Mouse (Mus musculus): ENCODE measurements around the gene Aloxe3.

Aloxe3 gene

DNA sequence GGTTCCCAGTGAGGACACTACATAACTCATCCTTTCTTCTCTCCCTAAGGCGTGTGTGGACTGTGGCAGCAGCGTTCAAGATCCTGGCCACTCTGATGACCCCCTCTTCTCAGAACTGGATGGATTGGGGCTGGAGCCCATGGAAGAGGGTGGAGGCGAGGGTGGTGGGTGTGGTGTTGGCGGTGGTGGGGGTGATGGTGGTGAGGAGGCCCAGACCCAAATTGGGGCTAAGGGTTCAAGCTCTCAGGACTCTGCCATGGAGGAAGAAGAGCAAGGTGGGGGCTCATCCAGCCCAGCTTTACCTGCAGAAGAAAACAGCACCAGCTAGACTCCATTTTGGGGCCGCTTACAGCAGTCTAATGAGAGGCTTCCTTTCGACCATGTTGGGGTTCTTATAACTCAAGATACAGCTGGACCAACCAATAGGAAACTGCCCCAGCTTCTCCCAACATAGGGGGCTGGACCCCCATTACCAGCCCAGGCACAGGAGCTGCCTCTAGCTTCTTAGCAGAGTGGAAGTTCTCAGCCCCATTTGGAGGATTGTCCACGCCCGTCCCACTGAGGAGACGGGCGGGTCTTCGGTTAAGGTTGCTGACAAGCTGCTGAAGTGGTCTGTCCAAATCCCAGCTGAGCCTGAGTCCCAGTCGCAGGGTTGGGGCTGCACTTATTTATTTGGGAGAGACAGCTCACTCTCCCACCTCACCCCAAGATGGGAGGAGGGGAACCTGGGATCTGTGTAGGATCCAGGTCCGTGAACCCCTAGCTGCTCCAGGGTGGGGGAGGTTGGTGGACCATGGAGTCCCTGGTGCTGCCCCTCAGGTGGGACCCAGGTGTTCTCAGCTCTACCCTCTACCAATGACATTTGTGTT, 16.4 kb upstream of the Aloxe3 start:
- DNase-seq (ENCODE audit: low spot score), result no peak

DNA sequence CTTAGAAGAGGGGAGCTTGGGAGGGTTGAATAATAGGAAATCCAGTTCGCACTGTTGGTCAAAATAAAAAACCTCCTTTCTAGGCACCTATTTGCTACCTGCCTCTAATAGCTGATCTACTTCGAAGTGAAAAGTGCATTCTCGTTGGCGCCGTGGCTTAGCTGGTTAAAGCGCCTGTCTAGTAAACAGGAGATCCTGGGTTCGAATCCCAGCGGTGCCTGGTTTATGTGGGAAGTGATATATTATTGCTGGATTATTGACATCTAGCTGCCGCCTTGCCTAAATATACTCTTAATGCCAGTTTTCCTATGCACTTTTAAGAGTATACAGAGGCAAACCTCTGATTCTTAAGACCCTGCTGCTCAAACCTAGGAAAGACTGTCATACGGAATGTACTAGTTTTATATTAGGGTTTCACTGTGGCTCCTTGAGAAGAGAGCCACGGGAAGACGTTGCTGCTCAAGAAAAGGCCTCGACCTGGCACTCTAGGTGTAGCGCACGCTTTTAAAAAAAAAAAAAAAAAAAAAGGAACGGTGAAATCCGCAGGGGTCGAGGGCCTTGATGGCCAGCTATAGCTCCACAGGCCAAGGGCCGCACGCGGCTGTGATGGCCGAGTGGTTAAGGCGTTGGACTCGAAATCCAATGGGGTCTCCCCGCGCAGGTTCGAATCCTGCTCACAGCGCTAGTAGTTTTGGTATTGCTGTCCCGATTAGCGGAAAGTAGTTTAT, 15.2 kb upstream of the Aloxe3 start:
- peak; percentile 99 for DNase-seq (ENCODE audit: low spot score)

DNA sequence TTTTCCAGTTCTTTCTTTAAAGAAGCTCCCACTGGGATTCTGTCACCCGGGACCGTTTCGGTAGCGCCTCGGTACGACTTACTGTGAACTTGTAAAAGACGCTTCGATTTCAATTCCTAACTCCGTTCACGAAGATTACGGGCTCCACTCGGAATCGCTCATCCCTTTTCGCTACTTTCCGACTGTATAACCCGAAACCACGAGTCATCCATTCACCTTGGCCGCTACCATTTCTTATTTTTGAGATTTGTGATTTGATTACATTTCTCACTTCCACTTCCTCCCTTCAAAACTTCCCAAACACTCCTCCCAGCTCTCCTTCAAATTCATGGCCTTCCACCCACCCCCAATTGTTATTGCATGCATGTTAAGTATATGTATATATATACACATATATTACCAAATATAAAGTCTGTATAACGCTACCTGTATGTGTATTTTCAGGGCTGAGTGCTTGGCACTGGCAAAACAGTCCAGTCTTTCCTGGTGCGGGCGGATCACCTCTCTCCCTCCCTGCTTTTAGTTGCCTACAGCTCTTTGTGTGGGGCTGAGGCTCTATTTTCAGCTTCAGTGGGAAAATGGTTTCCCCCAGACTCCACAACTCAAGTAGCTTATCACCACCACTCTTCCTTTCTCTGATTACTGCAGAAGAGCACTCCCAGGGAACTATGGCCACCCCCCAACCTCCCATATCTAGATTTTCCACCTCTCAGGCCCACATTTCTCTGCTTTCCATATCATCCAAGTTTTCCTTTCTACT, 14.5 kb upstream of the Aloxe3 start:
- no peak for DNase-seq (ENCODE audit: low spot score)

DNA sequence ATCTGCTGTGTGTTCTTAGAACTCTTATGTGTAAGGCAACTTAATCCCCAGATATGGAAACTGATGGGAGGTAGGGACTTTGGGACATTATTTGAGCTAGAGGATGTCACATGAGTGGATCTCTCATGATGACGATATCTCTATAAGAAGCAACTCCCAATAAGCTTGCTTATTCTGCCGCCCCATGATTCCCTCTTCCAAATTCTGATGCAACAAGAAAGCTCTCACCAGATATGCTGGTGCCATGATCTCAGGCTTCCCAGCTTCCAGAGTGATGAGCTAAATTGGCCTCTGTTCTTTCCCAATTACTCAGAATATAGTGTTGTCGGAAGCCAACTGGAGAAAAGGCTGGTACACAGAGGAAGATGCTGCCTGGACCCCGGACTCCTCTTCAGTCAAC, 13.8 kb upstream of the Aloxe3 start:
- DNase-seq (ENCODE audit: low spot score), result no peak

DNA sequence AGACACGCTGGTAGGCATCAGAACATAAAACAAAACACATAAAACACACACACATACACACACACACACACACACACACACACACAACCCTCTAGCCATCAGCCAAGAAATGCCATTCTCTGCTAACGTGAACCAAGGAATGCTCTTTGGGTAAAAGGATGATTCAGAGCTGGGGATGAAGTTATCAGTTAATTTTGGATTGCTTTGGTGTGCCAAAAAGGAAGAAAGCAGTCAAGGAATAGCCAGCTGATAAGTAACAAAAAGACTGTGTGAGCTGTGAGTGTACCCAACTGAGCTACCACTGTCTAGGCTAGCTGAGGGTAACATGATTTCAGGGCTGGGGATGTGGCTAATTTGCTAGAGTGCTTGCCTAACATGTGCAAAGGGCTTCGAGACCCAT, 11.7 kb upstream of the Aloxe3 start:
- DNase-seq (ENCODE audit: low spot score), result no peak

DNA sequence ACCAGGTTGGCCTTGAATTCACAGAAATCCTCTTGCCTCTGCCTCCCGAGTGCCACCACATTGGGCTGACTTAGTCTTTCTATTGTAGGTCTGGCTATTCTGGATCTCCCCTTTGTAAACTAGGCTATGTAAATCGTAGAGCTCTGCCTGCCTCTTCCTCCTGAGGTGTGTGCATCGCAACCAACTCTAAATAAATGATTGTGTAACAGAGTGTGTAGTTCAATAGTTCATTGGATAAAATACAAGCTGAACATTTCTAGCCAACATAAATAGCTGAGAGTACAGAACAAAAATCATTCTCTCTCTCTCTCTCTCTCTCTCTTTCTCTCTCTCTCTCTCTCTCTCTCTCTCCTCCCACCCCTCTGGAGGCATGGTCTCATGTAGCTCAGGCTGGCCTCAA, 11.1 kb upstream of the Aloxe3 start:
- DNase-seq (ENCODE audit: low spot score), result no peak

DNA sequence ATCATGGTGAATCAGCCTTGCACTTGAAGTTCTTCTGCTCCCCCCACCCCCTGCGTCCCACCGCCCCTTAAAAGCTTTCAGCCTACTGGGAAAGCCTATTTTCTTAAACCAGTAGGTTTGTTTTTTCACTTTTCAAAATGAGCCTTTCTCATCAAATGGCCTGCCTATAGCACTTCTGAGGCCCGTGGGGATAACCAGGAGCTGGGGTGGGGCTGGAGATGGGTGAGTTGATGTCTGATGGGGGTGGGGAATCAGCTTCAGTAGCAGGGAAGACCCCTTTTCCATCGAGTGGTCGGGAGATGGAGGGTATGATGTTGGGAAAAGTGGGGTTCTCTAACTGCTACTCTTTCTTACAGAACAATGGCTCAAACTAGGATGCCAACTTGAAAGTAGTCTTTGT, 8.9 kb upstream of the Aloxe3 start:
- DNase-seq (ENCODE audit: low spot score), result no peak

DNA sequence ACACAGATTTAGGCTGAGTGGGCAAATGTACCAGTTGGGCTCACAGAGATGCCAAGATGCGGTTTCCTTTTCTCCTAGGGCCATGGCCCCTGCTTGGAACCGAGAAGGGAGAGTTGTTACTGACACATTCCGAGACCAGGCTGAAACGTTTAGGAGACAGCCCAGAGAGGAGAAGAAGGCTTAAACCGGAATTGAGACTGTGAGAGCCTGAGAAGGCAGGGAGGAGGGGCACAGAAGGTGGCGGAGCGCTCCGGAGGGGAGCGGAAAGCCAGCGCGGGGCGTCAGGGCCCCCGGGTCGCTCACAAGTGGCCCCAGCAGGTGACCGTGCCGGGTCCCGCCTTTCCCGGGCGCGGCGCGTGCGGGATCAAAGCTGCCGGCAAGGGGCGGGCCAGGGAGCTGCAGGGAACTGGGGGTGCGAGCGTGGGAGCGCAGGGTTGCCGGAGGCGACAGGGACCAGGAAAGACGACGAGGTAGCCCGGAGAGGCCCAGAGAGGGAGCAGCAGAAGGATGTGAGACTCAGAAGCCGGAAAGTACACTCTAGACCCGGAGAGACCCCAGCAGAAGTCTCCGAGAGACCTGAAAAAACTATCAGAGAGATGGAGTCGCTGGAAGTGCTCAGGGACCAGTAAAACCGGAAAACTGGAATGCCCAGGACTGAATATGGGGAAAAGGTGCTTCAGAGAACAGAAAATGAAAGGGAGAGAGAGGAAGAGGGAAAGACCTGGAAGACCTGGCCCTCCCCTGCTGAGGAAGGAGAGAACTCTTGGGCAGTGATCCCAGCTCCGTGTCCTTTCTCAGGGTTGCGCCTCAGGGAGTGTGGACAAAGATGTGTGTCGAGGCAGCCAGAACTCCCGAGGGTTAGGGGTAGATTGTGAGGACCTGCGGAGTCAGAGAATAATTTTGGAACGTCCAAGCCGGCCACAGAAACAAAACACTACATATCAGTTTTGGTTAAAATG, 7.7 kb upstream of the Aloxe3 start:
- DNase-seq (ENCODE audit: low spot score), result peak; percentile 38

DNA sequence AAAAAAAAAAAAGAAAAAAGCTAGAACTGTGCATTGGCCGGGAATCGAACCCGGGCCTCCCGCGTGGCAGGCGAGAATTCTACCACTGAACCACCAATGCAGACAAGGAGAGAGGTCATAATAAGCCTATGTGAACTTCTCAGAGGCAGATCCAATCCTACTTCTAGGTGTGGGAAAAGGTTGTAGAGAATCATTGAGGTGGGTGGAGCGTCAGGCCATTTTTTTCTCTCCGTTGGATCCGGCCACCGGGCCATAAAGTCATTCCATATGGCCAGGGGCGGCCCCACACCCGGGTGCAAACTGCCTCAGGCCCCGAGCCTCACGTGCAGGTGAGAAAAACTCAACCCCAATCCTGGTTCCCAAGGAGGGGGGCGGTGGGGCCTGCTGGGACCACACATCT, 6.9 kb upstream of the Aloxe3 start:
- peak; percentile 84 for DNase-seq (ENCODE audit: low spot score)

DNA sequence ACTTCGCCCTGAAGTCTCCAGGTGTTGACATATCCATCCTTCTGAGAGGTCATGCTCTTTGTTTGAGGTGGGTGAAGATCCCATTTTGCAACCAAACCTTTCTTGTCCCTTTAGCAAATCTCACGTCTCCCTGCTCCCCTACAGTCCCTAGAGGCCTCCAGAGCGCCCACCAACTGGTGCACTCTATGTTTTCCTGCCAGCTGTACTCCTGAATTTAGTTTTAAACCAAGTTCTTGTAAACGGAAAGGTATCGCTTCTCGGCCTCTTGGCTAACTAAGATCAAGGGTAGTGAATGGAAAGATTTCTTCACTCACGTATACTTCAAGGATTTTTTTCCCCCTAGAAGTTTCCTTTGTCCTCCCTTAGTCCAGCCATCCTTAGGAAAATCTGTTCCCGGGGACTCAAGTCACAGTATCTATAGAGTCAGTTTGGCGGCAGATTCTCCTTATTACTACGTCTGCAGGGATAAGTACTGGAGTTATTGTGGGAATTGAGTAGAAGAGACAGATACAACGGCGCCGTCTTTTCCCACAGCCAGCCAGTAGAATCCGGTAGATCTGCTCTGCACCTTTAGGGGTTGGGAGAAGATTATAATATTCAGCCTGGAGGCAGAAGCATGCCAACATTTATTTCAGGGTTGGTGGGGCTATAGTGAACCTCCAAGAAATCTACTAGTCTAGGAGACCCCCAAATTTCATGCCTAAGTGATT, 6.1 kb upstream of the Aloxe3 start:
- no peak for DNase-seq (ENCODE audit: low spot score)

DNA sequence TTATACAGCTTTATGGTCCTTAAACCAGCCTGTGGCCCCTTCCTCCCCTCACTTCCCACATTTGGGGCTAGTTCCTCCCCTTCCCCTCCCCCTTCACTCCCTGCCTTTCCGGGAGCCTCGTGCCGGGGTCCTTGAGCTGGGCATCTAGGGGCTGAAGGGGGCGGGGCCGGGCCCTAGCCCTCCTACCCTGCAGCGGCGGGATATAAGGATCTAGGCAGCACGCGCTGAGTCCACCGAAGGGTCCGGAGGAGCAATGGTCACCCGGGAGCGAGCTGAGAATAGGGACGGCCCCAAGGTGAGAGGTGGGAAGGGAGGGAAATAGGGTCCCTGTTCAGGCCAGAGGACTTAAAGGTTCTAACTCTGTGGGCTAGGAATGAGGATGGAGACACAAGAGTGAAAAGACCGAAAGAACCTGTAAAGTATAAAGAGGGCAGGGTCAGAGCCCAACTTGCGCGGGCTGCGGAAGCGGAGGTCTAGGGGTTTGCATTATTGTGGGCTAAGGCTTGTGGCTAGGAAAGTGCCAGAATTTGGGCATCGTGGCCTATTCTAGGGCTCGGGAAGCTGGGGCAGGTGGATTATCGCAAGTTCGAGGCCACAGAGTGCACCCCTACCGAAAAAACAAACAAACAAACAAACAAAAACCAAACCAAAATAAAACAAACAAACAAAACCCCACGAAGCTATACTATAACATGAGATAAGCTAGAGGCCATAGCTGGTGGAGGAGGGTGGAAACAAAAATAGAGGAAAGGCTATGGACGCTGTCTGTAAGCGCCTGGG, 5.3 kb upstream of the Aloxe3 start, which contains the start of gene Hes7:
Gene Hes7, plus strand, starts transcription at position 184 of the 780 bp plus-strand sequence.
- DNase-seq (ENCODE audit: low spot score), result no peak

DNA sequence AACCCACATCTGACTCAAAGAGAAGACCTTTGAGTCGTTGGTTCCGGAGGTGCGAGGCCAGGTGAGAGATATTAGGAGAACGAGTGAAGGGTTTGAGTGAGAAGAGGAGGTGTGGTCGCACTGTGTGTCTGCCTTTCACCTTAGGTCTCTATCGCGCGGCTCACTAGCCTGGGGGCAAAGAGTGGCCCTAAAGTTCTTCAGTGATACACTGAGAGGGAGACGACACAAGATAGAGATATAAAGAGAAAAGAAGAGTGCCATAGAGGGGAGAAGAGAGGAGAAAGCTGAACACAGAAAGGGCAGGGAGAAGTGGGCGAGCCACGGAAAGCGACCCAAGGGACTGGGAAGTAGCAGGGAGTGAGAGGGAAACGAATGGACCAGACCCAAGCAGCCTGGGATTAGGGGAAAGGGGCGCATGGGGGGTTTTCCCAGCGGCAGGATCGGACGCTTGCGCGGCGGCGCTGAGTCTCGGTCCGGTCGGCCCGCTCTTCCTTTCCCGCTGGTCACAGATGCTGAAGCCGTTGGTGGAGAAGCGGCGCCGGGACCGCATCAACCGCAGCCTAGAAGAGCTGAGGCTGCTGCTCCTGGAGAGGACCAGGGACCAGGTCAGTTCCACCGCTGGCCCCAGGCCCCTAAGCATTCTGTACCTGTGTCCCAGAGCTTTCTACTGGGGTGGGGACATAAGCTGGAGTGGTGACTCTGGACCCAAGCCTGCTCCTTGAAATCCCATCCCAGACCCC, 4.5 kb upstream of the Aloxe3 start:
- DNase-seq (ENCODE audit: low spot score), result no peak

DNA sequence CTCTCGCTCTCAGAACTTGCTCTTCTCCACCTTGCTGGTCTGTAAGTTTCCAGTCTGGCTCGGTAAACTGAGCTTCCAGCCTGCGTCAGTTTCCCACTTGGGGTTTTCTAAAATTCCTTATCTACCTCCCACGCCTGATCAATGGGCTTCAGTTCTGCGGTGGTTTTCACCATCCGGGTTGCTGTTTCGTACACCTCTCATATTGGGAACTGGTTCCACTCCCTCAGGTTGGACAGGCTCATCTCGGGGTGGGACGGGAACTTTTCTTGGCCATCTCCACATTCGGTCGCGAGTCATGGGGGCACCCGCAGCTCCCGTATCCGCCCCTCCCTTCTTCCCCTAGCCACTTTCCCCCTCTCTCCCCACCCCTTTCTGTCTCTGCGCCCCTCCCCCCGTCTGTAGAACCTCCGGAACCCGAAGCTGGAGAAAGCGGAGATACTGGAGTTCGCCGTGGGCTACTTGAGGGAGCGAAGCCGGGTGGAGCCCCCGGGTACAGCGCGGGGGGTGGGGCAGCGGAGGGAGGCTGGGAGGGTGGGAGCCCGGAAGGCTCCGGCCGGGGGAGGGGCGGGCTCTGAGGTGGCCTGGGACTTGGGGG, 3.9 kb upstream of the Aloxe3 start:
- no peak for DNase-seq (ENCODE audit: low spot score)

DNA sequence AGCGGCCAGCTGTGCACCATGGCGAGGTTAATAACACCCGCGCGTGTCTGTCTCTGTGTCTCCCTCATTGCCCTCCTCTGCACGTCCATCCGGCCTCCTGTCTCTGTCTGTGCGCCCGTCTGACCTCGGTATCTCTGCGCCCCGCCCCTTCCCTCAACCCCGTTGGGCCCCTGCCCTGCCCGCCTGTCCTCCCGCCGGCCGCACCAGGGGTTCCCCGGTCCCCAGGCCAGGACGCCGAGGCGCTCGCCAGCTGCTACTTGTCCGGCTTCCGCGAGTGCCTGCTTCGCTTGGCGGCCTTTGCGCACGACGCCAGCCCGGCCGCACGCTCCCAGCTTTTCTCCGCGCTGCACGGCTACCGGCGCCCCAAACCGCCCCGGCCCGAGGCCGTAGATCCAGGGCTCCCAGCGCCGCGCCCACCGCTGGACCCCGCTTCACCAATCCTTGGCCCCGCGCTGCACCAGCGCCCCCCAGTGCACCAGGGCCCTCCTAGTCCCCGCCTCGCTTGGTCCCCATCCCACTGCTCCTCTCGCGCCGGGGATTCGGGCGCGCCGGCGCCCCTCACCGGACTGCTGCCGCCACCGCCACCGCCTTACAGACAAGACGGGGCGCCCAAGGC, 3.3 kb upstream of the Aloxe3 start, which contains the start of gene 9130213A22Rik:
Gene 9130213A22Rik, minus strand, starts transcription at position 254 of the 616 bp plus-strand sequence.
- DNase-seq (ENCODE audit: low spot score), result peak; percentile 84

DNA sequence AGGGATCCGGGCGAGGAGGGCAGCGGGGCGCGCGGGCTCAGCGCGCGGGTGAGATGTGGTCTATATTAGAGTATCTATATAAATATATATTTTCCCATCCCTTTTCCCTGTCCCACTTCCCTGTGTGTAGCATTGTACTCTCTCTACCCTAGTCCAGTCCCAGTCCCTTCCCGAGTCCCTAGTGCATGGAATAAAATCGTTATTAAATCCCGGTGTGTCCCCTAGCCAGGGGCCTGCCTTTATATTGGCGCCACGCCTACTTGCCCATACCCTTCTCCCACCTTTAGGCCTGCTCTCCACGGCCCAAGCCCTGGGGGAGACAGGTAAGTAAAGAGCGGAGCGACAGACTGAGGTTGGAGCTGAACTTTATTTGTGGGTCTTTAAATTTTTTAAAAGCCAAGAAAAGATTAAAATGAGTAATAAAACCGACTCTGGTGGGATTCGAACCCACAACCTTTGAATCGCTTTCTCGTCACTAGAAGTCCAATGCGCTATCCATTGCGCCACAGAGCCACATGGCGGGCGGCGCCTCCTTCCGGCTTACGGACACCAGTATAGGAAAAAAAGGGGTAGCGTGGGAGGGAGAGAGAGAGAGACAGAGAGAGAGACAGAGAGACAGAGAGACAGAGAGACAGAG, 2.5 kb upstream of the Aloxe3 start:
- peak; percentile 83 for DNase-seq (ENCODE audit: low spot score)

DNA sequence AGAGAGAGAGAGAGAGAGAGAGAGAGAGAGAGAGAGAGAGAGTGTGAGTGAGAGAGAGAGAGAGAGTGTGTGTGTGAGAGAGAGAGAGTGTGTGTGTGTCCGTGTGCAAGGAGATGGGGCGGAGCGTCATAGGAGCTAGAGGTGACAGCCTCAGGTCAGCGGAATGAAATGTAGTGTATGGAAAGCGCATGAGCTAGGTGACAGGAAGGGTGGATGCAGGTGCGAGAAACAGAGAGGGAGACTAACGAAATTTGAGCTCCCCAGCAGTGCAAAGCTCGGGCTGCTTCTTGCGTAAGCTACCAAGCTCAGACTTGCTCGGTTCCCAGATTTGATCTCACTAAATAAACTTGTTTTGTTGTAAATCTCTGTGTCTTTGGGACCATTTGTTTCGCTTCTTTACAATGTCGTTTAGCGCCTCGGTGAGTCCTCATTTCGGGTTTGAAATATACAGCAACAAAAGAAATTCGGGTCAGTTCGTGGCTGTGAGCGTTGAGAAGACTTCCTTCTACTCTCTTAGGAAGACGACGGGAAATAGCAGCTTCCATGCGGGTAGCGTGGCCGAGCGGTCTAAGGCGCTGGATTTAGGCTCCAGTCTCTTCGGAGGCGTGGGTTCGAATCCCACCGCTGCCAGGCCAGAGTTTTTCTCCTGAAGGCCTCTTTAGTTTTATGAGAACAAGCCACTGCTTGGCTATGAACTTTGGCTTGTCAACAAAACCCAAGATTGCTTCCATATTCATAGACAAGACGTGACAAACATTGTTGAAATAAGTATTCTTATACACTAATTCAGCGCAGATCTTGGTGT, 1.8 kb upstream of the Aloxe3 start:
- DNase-seq (ENCODE audit: low spot score), result peak; percentile 86

DNA sequence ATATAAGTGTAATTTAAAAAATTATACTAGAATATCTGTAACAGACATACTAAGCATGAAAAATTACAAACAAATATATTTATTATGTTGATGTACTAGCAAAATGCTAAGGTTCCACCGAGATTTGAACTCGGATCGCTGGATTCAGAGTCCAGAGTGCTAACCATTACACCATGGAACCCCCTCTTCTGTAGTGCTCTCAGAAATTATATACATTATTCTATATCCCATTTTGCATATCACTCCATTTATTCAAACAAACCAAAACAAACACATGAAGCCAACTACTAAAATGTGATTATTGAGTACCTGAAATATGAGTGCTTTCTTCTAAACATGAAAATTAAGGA, 1.2 kb upstream of the Aloxe3 start:
- DNase-seq (ENCODE audit: low spot score), result no peak
